Mouse (Mus musculus): Measurements from ENCODE around the gene Serpina1d. TPM values are rescaled to one million over a fixed set of nuclear protein-coding genes. Genes with fewer than 3 reads are reported as not detected.
"Not testable (repeated sequence)": the region's sequence is repeated elsewhere in the genome, so short reads cannot be mapped to it uniquely, and the experiment has no call there.

Gene Serpina1d
- not detected in 2 replicates for total RNA-seq (2014; rRNA removed)
- polyA plus RNA-seq (2015; fragmentation: Nextera tagmentation; extraction: Ambion mirVana) = not detected in 2 replicates

DNA sequence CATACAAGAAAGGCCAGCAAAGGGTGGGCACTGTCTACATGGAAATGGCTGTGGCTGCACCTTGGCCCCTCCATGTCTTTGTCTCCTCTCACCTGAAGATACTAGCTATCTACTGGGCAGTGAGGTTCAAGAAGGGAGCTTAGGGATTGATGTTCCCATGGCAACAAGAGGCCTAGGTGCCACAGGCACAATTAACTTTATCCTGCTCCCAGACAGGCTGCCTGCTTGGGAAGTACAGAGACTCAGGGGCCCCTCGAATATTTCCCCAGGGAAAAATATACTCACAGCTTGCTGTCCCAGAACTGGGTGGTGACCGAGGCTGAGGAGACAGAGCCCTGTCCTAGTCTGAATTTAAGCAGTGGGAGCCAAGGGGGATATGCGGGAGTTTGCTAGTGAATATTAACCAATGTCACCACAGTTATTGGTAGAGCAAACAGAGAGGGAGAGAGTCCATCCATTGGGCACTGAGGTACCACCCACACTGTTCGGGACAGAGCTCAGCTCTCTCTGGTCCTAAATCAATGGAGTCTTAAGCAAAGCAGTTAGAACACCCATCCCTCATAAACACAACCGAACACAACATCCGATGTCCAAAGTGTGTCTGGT, at the start of gene Serpina1d:
TSS of gene Serpina1d (minus strand) at position 347 of the 606 bp plus-strand sequence.
- H3K27me3 ChIP-seq (ENCODE audit: insufficient read depth, low read length); H3K9me3 ChIP-seq (ENCODE audit: low read length); H3K4me3 ChIP-seq (ENCODE audit: low read depth, low read length); H3K4me2 ChIP-seq (ENCODE audit: low read depth); H3K36me3 ChIP-seq (ENCODE audit: insufficient read depth); H3K27ac ChIP-seq (ENCODE audit: low read depth, low read length); H3K4me1 ChIP-seq (ENCODE audit: insufficient read depth); DNase-seq; ATAC-seq; H3K9ac ChIP-seq: not testable (repeated sequence)
- WGBS = 92% methylated on average over 6 of the region's 6 CpGs

DNA sequence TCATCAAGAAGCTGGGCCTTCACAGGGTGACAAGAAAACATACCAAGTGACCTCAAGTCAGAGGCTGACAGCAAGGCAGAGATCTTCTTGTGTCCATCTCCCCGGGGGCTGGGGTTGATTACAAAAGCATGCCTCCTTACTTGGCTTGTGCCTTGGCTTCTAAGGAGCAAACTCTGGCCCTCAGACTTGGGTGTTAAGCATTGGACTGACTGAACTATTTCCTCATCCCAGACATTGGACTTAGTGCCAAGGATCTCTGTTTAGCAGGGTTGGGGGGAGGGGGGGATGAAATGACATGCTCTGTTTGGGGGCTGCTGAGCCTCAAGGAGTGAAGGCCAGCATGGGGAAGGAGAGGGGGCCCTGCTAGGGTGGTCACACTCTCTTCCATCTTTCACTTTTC, 2.8 kb downstream of the Serpina1d start:
- not testable (repeated sequence) for H3K9ac ChIP-seq; DNase-seq; H3K4me2 ChIP-seq (ENCODE audit: low read depth); ATAC-seq; H3K9me3 ChIP-seq (ENCODE audit: low read length); H3K36me3 ChIP-seq (ENCODE audit: insufficient read depth); H3K4me1 ChIP-seq (ENCODE audit: insufficient read depth); H3K27ac ChIP-seq (ENCODE audit: low read depth, low read length); H3K27me3 ChIP-seq (ENCODE audit: insufficient read depth, low read length); H3K4me3 ChIP-seq (ENCODE audit: low read depth, low read length)
- 80% methylated on average over 1 of the region's 1 CpGs for WGBS

GRCm38 (mm10) chr12:103763083-103763482, 10.3 kb downstream of the Serpina1d start:
- H3K4me1 ChIP-seq (ENCODE audit: insufficient read depth); H3K27ac ChIP-seq (ENCODE audit: low read depth, low read length); ATAC-seq; H3K9ac ChIP-seq; H3K36me3 ChIP-seq (ENCODE audit: insufficient read depth); H3K27me3 ChIP-seq (ENCODE audit: insufficient read depth, low read length); H3K9me3 ChIP-seq (ENCODE audit: low read length); H3K4me2 ChIP-seq (ENCODE audit: low read depth); H3K4me3 ChIP-seq (ENCODE audit: low read depth, low read length); DNase-seq: not testable (repeated sequence)
- WGBS = 80% methylated on average over 3 of the region's 3 CpGs

DNA sequence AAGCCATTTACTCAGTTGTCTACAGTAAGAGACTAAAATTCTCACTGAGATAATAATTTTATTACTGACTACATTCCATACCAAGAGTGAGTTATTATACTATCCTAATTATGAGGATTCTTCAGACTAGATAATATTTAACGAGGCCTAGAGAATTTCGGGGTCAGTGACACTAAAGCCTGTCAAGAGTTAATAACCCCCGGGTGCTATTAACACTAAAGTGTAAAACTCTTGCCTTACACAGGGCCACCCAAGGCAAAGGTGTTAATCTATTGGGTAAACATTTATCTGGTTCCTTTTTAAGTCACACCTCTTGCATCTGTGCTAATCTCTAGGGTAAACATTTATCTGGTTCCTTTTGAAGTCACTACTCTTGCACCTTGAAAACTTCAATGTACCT, 13.1 kb downstream of the Serpina1d start:
- H3K9me3 ChIP-seq (ENCODE audit: low read length); H3K36me3 ChIP-seq (ENCODE audit: insufficient read depth); H3K27me3 ChIP-seq (ENCODE audit: insufficient read depth, low read length); H3K27ac ChIP-seq (ENCODE audit: low read depth, low read length); ATAC-seq; DNase-seq; H3K4me2 ChIP-seq (ENCODE audit: low read depth); H3K9ac ChIP-seq; H3K4me3 ChIP-seq (ENCODE audit: low read depth, low read length); H3K4me1 ChIP-seq (ENCODE audit: insufficient read depth): not testable (repeated sequence)
- WGBS = 92% methylated on average over 3 of the region's 3 CpGs

DNA sequence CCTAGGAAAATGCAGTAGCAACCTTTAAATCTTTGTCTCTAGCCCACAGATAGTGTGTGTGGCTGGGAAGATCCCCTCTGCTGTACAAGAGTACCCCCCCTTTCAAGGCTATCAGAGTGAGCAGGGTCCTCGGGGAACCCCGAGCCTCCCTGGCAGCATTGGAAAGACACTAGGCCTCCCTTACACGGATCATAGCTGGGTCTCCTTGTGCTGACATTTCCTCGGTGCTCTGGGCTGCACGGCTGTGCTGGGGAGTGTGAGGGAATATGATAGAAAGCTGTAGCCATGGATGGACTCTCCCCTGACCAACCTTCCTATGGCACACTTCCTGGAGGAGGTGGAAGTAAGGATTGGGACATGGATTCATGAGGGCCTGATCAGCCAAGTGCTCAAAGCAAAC, 27.4 kb downstream of the Serpina1d start:
- not testable (repeated sequence) for H3K9me3 ChIP-seq (ENCODE audit: low read length); H3K27me3 ChIP-seq (ENCODE audit: insufficient read depth, low read length); H3K9ac ChIP-seq; H3K36me3 ChIP-seq (ENCODE audit: insufficient read depth); H3K4me2 ChIP-seq (ENCODE audit: low read depth); H3K4me3 ChIP-seq (ENCODE audit: low read depth, low read length); H3K27ac ChIP-seq (ENCODE audit: low read depth, low read length); ATAC-seq; DNase-seq; H3K4me1 ChIP-seq (ENCODE audit: insufficient read depth)
- WGBS = 87% methylated on average over 5 of the region's 5 CpGs

DNA sequence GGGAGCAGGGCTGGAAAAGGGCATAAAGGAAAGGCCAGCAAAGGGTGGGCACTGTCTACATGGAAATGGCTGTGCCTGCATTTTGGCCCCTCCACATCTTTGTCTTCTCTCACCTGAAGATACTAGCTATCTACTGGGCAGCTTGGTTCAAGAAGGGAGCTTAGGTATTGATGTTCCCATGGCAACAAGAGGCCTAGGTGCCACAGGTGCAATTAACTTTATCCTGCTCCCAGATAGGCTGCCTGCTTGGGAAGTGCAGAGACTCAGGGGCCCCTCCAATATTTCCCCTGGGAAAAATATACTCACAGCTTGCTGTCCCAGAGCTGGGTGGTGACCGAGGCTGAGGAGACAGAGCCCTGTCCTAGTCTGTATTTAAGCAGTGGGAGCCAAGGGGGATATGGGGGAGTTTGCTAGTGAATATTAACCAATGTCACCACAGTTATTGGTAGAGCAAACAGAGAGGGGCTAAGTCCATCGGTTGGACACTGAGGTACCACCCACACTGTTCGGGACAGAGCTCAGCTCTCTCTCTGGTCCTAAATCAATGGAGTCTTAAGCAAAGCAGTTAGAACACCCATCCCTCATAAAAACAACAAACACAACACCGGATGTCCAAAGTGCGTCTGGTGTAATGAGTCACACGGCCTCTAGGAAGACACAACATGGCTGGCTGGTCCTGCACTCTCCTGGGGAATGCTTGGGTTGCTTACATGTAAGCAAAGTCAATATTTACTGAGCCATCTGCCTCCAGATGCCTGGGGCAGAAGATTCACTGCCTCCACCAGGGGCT, 35.4 kb downstream of the Serpina1d start:
- not testable (repeated sequence) for H3K27me3 ChIP-seq (ENCODE audit: insufficient read depth, low read length); H3K4me1 ChIP-seq (ENCODE audit: insufficient read depth); H3K4me3 ChIP-seq (ENCODE audit: low read depth, low read length); H3K27ac ChIP-seq (ENCODE audit: low read depth, low read length); H3K36me3 ChIP-seq (ENCODE audit: insufficient read depth); H3K9me3 ChIP-seq (ENCODE audit: low read length); DNase-seq; H3K9ac ChIP-seq; H3K4me2 ChIP-seq (ENCODE audit: low read depth); ATAC-seq
- WGBS = 92% methylated on average over 5 of the region's 6 CpGs

DNA sequence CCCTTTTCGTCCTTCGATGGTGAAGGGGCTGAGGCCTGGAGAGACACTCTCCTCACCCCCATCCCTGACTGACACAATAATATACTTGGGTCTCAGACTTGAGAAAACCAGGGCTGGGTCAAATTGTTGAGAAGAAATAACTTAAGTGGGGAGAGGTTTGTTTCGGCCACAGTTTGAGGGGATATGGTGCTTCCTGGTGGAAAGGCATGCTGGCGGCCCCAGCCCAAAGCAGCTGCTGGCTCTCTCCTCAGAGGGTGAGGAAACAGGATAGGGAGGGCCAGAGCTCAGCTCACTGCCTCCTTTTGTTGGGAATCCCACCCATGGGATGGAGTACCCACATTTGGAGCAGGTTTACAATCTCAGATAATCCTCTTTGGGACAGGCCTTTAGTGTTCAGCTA, 37.8 kb downstream of the Serpina1d start:
- not testable (repeated sequence) for H3K9ac ChIP-seq; H3K4me3 ChIP-seq (ENCODE audit: low read depth, low read length); H3K27ac ChIP-seq (ENCODE audit: low read depth, low read length); ATAC-seq; DNase-seq; H3K4me1 ChIP-seq (ENCODE audit: insufficient read depth); H3K9me3 ChIP-seq (ENCODE audit: low read length); H3K27me3 ChIP-seq (ENCODE audit: insufficient read depth, low read length); H3K36me3 ChIP-seq (ENCODE audit: insufficient read depth); H3K4me2 ChIP-seq (ENCODE audit: low read depth)
- 93% methylated on average over 4 of the region's 4 CpGs for WGBS

- H3K4me3 ChIP-seq (ENCODE audit: low read depth, low read length); H3K36me3 ChIP-seq (ENCODE audit: insufficient read depth); H3K27me3 ChIP-seq (ENCODE audit: insufficient read depth, low read length); H3K9ac ChIP-seq; H3K4me1 ChIP-seq (ENCODE audit: insufficient read depth); H3K27ac ChIP-seq (ENCODE audit: low read depth, low read length); ATAC-seq; DNase-seq; H3K9me3 ChIP-seq (ENCODE audit: low read length); H3K4me2 ChIP-seq (ENCODE audit: low read depth): not testable (repeated sequence)
- 85% methylated on average over 4 of the region's 4 CpGs for WGBS
Measured at GRCm38 (mm10) chr12:103735101-103735500, 38.3 kb downstream of the Serpina1d start.
